Mouse (Mus musculus) bone marrow macrophage, adult 2 months (primary cell): ENCODE results near the gene Dpep2nb.
A peak's percentile ranks its signal among the peaks of the same experiment; 100 is the strongest.

ENCODE experiments used
- CTCF ChIP-seq: IDR thresholded peaks from 2 replicates; pipeline ENCODE4 v1.5.1; 2012; ENCODE audit warnings: low read depth, mild to moderate bottlenecking, low read length, moderate library complexity
- POLR2A ChIP-seq: IDR thresholded peaks from 2 replicates; pipeline ENCODE4 v1.6.1; 2012; ENCODE audit warnings: mild to moderate bottlenecking, low read depth, low read length, borderline replicate concordance

GRCm38 (mm10) chr8:106022483-106022882, 16.7 kb upstream of the Dpep2nb start:
- peak; percentile 88 for TF ChIP-seq CTCF
- no peak for TF ChIP-seq POLR2A
